Mouse (Mus musculus) liver, adult 2 months (tissue): Measurements from ENCODE around the gene Runx1.

Source experiments
- CTCF ChIP-seq: fragments of 200-500 bp; IDR thresholded peaks from 2 replicates; pipeline ENCODE4 v1.5.1; 2011; ENCODE audit warnings: low read depth, low read length, control low read depth
- POLR2A ChIP-seq: fragments of 200-500 bp; IDR thresholded peaks from 2 replicates; pipeline ENCODE4 v1.6.1; 2011; ENCODE audit warnings: low read length, control low read depth; ENCODE audit not compliant: insufficient read depth; ENCODE audit errors: extremely low read depth

GRCm38 (mm10) chr16:92824723-92825203 is 1.2 kb downstream of the Runx1 start:
- TF ChIP-seq CTCF (no peak), POLR2A (no peak)
